Mouse (Mus musculus): ENCODE data around the gene 1700034I23Rik. TPM values are rescaled to one million over a fixed set of nuclear protein-coding genes. Genes with fewer than 3 reads are reported as not detected.
"Not testable (repeated sequence)": the region's sequence is repeated elsewhere in the genome, so short reads cannot be mapped to it uniquely, and the experiment has no call there.

The 1700034I23Rik gene
- 0.15 and 0.19 TPM in 2 replicates for polyA plus RNA-seq (2016; fragmentation: Nextera tagmentation; extraction: Ambion mirVana)

DNA sequence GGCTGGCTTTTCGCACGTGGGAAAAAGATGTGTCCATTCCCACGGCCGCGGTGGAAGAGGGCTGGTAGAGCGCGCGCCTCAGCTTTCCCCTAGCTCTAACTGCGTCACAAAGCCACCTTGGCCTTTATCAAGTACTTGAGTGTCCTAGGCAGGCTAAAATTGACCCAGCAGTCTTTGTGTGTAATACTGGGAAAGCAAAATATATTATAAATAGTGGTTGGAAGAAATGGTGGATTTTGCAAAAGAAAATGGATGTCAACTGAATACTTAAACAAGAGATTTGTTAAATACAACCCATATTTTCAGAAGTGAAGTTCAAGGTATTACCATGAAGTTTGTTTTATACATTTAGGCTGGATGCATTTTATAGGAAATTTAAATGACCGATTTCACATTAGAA lies at the start of gene 1700034I23Rik:
1700034I23Rik (minus strand) TSS at position 101 of the 400 bp plus-strand sequence.
- not testable (repeated sequence) for H3K4me1 ChIP-seq; H3K27ac ChIP-seq (replicated peaks); H3K9me3 ChIP-seq (replicated peaks); H3K4me3 ChIP-seq; H3K36me3 ChIP-seq; H3K27me3 ChIP-seq (ENCODE audit: low read depth, poor library complexity, severe bottlenecking); DNase-seq (ENCODE audit: low spot score)
- 98% methylated on average over 8 of the region's 10 CpGs for WGBS

DNA sequence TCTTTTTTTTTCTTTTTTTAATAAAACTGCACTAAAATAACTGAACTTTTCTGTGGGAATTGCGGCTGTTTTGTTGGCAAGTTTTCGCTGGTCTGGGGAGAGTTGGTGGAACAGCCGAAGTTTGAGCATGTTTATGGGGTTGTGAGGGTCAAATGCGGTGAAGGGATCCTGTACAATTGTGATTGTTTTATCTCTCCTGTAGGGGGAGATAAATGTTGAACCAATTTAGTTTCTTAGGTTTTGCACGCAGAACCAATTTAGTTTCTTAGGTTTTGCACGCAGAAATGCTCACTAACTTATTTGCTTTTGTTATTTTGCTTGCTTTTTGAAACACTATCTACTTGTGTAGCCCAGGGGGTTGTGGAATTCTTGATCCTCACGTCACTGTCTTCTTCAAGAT lies 49.0 kb upstream of the 1700034I23Rik start:
- H3K36me3 ChIP-seq: no peaks in the 10 kb centered on the region
- H3K4me1 ChIP-seq: peaks cover 19% of the 10 kb centered on the region
- peaks cover 51% of the 10 kb centered on the region for H3K27me3 ChIP-seq (ENCODE audit: low read depth, poor library complexity, severe bottlenecking)
- no peaks in the 10 kb centered on the region for H3K9me3 ChIP-seq (replicated peaks)
- WGBS: 14% methylated on average over 7 of the region's 7 CpGs
- H3K4me3 ChIP-seq: peak overlapping the region; percentile 81
- DNase-seq (ENCODE audit: low spot score): no peak
- H3K27ac ChIP-seq (replicated peaks): no peak overlapping the region

DNA sequence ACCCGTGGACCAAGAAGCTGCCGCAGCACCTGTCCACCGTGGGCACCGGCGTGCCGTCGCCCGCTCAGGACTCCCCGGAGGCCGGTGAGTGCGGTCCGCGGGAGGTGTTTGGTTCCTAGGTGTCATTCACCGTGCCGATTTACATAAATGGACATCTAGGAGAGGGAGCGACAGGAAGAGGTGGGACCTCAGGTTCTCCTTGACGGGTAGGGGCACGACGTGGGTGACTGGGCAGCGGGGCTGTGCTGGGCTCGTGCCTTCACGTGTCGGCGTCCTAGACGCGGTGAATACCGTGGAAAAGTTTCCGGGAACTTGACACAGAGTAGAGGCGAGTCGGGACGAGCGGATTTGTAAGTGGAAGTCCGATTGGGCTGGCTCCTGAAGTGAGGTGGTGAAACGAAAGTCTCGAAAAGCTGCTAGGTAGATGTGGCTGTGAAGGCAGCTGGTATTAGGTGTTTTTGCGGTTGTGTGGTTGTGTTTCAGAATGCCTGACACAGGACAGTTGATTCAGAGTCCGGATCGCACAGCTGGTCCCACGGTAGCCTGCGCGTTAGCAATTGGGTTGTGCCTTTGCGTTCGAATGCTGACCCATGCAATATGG lies 48.4 kb upstream of the 1700034I23Rik start:
- Histone ChIP-seq H3K27me3 (ENCODE audit: low read depth, poor library complexity, severe bottlenecking) (peaks cover 51% of the 10 kb centered on the region), H3K4me3 (peak overlapping the region; percentile 81), H3K9me3 (replicated peaks) (no peaks in the 10 kb centered on the region), H3K27ac (replicated peaks) (peak overlapping the region; percentile 86), H3K4me1 (peaks cover 19% of the 10 kb centered on the region), H3K36me3 (no peaks in the 10 kb centered on the region)
- 2% methylated on average over 43 of the region's 43 CpGs for WGBS
- DNase-seq (ENCODE audit: low spot score): peak; percentile 60

DNA sequence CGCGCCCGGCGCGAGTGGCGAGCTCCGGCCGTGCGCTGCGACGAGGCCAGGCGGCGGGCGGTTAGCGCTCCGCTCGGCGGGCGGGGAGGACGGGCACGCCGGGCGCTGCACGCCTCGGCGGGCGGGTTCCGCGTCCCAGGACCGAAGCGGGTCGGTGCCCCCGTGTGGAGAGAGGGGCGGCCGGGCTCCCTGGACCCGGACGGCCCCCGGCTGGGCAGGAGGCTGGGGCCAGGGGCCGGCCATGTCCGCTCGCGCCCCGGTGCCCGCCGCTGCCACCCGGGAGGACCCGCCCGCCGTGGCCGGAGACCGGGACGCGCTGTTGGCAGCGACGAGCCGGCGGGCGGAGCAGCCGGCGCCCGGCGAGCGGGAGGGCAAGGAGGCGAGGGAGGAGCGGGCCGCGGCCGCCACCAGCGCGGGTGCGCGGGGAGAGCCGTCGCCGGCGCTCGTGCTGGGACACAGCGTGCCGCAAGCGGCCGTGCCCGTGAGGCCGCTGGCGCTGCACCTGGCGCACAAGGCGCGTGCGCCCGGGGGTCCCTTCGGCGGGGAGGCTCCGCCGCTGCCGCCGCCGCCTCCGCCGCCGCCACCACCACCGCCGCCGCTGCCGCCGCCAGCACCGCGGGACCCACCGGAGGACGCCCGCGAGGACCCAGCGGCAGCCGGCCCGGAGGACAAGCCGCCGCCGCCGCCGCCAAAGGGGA lies 47.7 kb upstream of the 1700034I23Rik start:
- H3K27me3 ChIP-seq (ENCODE audit: low read depth, poor library complexity, severe bottlenecking): peaks cover 51% of the 10 kb centered on the region
- H3K4me3 ChIP-seq: peak overlapping the region; percentile 81
- DNase-seq (ENCODE audit: low spot score): no peak
- H3K9me3 ChIP-seq (replicated peaks): no peaks in the 10 kb centered on the region
- H3K27ac ChIP-seq (replicated peaks): peak overlapping the region; percentile 86
- H3K36me3 ChIP-seq: no peaks in the 10 kb centered on the region
- peaks cover 19% of the 10 kb centered on the region for H3K4me1 ChIP-seq
- under 1% methylated on average over 113 of the region's 118 CpGs for WGBS

DNA sequence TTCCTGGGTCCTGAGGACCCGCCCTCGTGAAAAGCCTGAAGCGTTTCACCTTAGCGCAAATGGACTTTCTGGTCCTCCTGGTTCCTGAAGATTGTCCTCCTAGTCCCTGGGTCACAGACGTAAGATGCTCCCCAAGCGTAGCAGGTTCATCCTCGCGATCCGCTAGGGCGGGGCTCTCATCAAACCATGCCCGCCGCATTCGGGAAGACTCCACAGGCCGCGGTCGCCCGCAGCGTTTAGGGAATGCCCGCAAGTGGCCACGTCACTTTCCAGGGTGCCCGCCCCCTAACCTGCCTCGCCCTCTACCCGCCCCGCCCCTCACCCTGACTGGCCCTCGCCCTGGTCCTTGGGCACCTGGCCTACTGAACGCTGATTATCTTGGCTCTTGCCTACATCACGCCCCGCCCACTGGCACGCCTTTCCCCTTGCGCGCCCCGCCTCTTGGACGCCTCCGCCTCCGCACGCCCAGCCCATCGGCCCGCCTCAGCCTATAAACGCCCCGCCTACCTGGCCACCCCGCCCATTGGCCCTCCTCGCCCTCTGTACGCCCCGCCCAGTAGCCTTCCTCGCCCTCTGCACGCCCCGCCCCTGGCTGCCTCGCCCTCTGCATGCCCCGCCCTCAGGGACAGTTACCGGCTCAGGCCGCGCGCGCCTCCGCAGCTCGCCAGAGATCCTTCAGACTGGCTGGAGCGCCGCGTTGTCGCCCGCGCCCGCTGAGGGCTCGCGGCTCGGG lies 47.0 kb upstream of the 1700034I23Rik start, which contains the start of gene Larp1b:
Larp1b (plus strand) TSS at position 659 of the 733 bp plus-strand sequence.
- peak; percentile 100 for DNase-seq (ENCODE audit: low spot score)
- Histone ChIP-seq H3K4me3 (peak within 1 kb of the TSS; percentile 81), H3K27ac (replicated peaks) (peak within 1 kb of the TSS; percentile 86), H3K27me3 (ENCODE audit: low read depth, poor library complexity, severe bottlenecking) (peaks cover 51% of the 10 kb centered on the region), H3K4me1 (peaks cover 19% of the 10 kb centered on the region), H3K9me3 (replicated peaks) (no peaks in the 10 kb centered on the region), H3K36me3 (no peaks in the 10 kb centered on the region)
- under 1% methylated on average over 64 of the region's 66 CpGs for WGBS

DNA sequence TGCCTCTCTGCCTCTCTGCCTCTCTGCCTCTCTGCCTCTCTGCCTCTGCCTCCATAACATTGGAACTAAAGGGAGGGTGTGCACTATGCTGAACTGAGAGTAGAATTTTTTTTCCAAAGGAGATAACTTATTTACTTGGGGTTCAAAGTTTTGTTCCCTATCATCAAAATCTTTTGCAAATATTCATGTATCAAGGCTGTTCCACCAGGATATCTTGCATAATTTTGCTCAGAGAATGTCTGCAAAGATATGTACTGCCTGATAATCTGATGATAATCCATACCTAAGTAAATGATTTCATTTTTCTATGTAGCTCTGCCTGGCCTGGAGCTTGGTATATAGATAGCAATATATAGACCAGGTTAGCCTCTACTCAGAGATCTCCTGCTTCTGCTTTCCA lies 36.7 kb upstream of the 1700034I23Rik start:
- peaks cover 3% of the 10 kb centered on the region; the same call in 1 of the 2 replicates for H3K36me3 ChIP-seq
- no peak for DNase-seq (ENCODE audit: low spot score)

DNA sequence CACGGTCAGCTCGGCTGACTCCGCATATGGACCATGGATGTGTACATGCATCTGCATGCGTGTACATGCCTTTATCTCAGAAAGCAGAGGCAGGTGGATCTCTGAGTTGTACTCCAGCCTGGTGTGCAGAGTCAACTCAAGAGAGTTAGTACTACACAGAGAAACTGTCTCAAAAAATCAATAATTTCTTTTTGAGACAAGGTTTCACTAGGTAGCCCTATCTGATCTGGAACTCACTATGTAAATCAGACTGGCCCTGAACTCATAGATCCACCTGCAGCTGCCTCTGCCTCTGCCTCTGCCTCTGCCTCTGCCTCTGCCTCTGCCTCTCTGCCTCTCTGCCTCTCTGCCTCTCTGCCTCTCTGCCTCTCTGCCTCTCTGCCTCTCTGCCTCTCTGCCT lies 36.2 kb upstream of the 1700034I23Rik start:
- peaks cover 7% of the 10 kb centered on the region for H3K36me3 ChIP-seq
- H3K9me3 ChIP-seq (replicated peaks): no peaks in the 10 kb centered on the region
- no peak overlapping the region for H3K4me3 ChIP-seq
- 96% methylated on average over 4 of the region's 4 CpGs for WGBS
- H3K27ac ChIP-seq (replicated peaks): no peak overlapping the region
- no peaks in the 10 kb centered on the region for H3K27me3 ChIP-seq (ENCODE audit: low read depth, poor library complexity, severe bottlenecking)
- H3K4me1 ChIP-seq: no peaks in the 10 kb centered on the region
- no peak for DNase-seq (ENCODE audit: low spot score)

More for the DNA sequence above, 36.7 kb upstream of the 1700034I23Rik start:
- H3K27ac ChIP-seq (replicated peaks): no peak overlapping the region
- H3K27me3 ChIP-seq (ENCODE audit: low read depth, poor library complexity, severe bottlenecking): no peaks in the 10 kb centered on the region
- H3K4me1 ChIP-seq: no peaks in the 10 kb centered on the region
- no peaks in the 10 kb centered on the region for H3K9me3 ChIP-seq (replicated peaks)
- H3K4me3 ChIP-seq: no peak overlapping the region

DNA sequence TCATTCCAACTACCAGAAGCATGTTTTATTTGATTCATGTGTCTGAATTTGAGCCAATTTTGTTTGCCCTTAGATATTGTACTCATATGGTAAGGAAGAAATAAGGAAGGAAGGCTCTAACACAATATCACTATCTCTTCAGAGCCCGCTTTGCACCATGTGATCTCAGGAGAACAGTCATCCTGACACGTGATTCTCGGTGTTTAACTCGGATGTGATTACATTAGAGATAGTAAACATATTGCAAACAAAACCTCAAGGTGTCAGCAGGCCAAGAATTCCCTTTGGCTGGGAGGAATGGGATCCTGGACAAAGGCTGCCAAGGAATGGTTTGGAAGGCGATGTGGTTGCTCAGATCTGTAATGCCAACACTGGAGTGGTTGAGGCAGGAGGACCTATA lies 35.8 kb upstream of the 1700034I23Rik start:
- Histone ChIP-seq H3K4me3 (no peak overlapping the region), H3K4me1 (no peaks in the 10 kb centered on the region), H3K27me3 (ENCODE audit: low read depth, poor library complexity, severe bottlenecking) (no peaks in the 10 kb centered on the region), H3K27ac (replicated peaks) (no peak overlapping the region), H3K36me3 (peaks cover 9% of the 10 kb centered on the region), H3K9me3 (replicated peaks) (no peaks in the 10 kb centered on the region)
- no peak for DNase-seq (ENCODE audit: low spot score)
- WGBS: 85% methylated on average over 5 of the region's 5 CpGs

DNA sequence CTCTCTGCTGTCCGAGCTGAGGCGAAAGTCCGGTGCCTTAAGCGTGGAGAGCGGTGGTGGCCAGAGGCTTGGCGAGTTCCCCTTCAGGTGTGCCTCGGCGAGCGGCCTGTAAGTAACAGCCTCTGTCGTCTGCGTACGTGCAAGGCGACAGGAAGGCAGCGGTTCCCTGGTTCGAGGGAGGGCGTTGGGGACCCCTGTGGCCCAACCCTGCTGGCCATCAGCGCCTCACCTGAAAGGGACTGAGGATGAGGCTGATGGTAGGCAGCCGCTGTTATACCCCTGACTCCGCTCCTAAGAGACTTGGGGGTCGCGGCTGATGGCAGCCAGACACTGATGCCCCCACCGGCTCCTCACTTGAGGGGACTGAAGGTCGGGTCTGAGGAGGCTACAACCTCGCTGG lies 8.0 kb downstream of the 1700034I23Rik start:
- Histone ChIP-seq H3K27ac (replicated peaks) (peak overlapping the region; percentile 63), H3K4me3 (peak overlapping the region; percentile 63), H3K4me1 (peaks cover 11% of the 10 kb centered on the region)
- H3K27me3 ChIP-seq (ENCODE audit: low read depth, poor library complexity, severe bottlenecking); H3K9me3 ChIP-seq (replicated peaks); H3K36me3 ChIP-seq: not testable (repeated sequence)
- WGBS: under 1% methylated on average over 21 of the region's 24 CpGs
- peak; percentile 45 for DNase-seq (ENCODE audit: low spot score)

DNA sequence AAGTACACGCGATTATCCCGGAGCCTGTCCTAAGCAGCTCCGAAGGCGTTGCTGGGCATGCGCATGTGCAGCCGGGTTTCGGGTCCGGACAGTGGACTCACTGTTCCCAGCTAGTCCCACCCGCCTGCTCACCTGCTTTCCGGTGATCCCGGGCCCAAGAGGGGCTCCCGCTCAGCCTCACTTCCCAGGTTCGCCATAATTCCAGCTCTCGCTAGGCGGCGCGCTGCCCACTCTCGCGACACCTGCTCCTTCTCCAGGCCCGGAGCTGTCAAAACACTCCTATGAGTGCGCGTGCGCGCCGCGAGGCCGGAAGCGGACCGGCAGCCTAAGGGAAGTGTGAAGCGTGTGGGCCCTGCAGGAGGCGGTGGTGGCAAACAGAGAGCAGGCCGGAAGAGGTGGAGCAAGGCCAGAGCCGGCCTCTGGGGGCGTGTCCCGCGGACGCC lies 8.5 kb downstream of the 1700034I23Rik start:
- Histone ChIP-seq H3K27ac (replicated peaks) (peak overlapping the region; percentile 81), H3K4me1 (peaks cover 11% of the 10 kb centered on the region), H3K4me3 (peak overlapping the region; percentile 63)
- not testable (repeated sequence) for H3K36me3 ChIP-seq; H3K27me3 ChIP-seq (ENCODE audit: low read depth, poor library complexity, severe bottlenecking); H3K9me3 ChIP-seq (replicated peaks)
- peak; percentile 99 for DNase-seq (ENCODE audit: low spot score)
- WGBS: under 1% methylated on average over 38 of the region's 38 CpGs

DNA sequence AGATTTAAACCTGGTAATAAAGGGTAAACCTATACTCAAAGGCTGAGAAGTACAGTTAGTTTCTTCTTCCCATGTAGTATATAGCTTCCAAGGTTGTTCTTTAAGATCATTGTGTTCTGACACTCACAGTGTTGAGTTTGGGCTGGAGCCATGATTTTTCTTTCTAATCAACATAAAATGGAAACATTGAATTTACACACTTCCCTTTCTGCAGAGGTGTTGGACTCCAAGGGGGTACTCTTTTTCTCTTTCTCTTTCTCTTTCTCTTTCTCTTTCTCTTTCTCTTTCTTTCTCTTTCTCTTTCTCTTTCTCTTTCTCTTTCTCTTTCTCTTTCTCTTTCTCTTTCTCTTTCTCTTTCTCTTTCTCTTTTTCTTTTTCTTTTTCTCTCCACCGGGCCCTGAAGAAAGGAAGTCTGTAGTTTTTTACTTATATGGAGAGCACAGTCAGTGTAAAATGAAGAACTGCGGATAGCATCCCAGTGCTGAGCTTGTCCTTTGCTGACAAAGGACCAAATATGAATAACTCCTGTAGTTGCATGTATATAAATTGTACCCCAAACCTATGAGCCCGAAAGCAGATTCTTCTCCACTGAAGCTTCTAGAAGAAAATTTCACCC lies 49.1 kb downstream of the 1700034I23Rik start:
- not testable (repeated sequence) for H3K4me1 ChIP-seq; H3K27ac ChIP-seq (replicated peaks); DNase-seq (ENCODE audit: low spot score); H3K36me3 ChIP-seq; H3K27me3 ChIP-seq (ENCODE audit: low read depth, poor library complexity, severe bottlenecking); H3K9me3 ChIP-seq (replicated peaks); H3K4me3 ChIP-seq
- 95% methylated on average over 3 of the region's 3 CpGs for WGBS

Measured in midbrain, embryonic 10.5 days (tissue).